Mouse (Mus musculus) small intestine, adult 2 months (tissue): ENCODE measurements around the gene Gtf3c2.

ENCODE experiments used
- CTCF ChIP-seq: fragments of 200-500 bp; IDR thresholded peaks from 2 replicates; pipeline ENCODE4 v1.5.1; 2012; ENCODE audit warnings: low read depth, mild to moderate bottlenecking, control low read depth, inconsistent platforms, low read length, moderate library complexity, mixed read lengths; ENCODE audit not compliant: insufficient replicate concordance, insufficient read length; ENCODE audit errors: extremely low read depth
- POLR2A ChIP-seq: fragments of 200-500 bp; IDR thresholded peaks from 2 replicates; pipeline ENCODE4 v1.6.1; 2012; ENCODE audit warnings: low read depth, mild to moderate bottlenecking, control low read depth, inconsistent platforms, low read length, moderate library complexity

DNA sequence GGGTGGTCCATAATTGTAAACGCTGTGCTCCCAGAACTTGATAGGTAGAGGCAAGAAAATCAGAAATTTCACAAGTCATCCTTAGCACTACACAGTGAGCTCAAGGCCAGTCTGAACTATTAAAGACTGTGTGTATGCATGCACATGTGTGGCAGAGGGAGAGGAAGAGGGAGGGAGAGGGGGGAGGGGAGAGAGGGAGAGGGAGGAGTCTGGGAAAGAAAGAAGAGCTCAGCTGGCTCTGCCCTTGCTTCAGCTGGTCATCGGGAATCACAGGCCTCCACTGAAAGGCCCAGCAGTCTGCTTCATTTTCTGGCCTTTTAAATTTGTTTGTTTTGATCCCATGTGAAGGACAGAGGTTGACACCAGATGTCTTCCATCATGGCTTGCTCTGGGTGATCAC, 56.5 kb downstream of the Gtf3c2 start:
- no peak for TF ChIP-seq CTCF
- no peak for TF ChIP-seq POLR2A
